Mouse (Mus musculus) cerebral cortex, adult 2 months (tissue): ENCODE measurements around the gene Nxnl1.

ENCODE experiments used
- WGBS: fragments of 180-500 bp; shearing (Covaris S2); methylation state at CpG from one replicate; pipeline ENCODE4 v1.1.7; 2018; 5-methylcytosine and 5-hydroxymethylcytosine counted together

The Nxnl1 gene

GRCm38 (mm10) chr8:71513018-71513754 lies 53.2 kb downstream of the Nxnl1 start:
- 75% methylated on average over 15 of the region's 15 CpGs for WGBS

GRCm38 (mm10) chr8:71511644-71512043 lies 54.8 kb downstream of the Nxnl1 start, which contains the start of gene Plvap:
Plvap (minus strand) TSS chr8:71511752.
- WGBS = 62% methylated on average over 13 of the region's 14 CpGs
